Mouse (Mus musculus): ENCODE results near the gene Btbd3. TPM values are rescaled to one million over a fixed set of nuclear protein-coding genes. Genes with fewer than 3 reads are reported as not detected.

Btbd3 gene
- total RNA-seq, 4 experiments from 2014 or later = 171 to 180 (median 177) TPM

DNA sequence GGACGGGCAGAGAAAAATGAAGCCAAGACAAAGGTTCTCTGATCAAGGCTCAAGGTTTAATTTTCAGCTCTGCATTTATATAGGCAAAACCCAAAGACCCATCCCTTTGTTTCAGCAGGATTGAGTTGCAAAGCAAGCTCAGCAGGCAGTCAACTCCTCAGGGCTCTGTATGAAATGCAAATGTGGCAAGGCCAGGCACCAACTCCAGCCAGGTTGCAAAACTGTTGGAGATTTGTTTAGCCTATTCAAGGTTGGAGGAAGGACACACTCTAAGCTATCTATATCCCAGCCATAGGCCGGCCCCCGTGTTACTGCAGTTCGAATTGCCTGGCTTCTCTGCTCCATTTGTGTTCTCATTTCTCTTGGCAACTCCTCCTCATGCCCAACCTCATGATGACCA lies 259.2 kb downstream of the Btbd3 start:
- DNase-seq (ENCODE audit: low spot score in 2 of 2) = no peak

DNA sequence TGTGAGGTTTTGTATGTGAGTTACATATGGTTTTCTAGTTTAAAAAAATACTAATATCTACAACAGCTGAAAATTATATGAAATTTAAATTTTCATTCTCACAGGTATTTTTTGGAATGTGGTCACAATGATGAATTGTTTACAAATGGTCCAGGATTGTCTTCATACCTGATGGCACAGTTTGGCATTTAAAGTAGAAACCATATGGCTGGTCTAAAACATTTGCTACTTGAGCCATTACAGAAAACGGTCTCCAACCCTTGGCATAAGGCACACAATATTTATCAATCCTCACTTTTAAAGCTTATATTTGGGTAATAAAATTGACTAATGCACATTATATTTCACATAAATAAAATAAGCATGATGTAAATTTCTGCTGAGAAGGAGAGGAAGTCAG lies 272.1 kb downstream of the Btbd3 start:
- no peak for DNase-seq (ENCODE audit: low spot score in 2 of 2)

DNA sequence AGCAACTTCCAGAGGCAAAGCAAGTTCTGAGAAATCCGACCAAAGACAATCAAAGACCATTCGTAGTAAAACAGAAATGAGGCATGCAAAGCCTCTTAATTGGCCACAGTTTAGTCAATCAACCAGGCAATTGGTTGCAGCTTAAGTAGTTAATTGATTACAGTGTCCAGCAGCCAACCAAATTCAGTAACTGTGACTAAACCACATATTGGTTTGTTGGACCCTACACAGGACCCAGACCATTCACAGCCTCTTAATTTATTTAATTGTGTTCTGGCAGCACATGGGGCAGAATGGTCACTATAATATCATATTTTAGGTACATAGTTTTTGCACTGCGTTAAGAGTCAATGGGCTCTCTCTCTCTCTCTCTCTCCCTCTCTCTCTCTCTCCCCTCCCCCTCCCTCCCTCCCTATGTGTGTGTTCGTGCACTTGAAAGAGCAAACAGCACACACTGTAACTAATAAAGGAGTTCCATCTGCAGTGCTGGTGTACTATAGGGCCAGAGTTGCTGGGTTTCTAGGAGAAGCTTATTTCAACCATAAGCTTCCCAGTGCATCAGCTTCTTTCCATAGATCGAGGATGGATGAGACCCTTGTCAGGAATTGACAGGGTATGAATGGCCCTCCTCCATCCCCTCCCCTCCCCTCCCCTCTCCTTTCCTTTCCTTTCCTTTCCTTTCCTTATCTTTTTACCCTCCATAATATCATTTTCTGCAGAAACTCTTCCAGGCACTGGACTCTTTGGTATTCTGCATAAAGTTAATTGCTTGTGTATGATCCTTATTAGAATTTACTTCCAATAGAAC lies 275.0 kb downstream of the Btbd3 start:
- no peak for DNase-seq (ENCODE audit: low spot score in 2 of 2)

DNA sequence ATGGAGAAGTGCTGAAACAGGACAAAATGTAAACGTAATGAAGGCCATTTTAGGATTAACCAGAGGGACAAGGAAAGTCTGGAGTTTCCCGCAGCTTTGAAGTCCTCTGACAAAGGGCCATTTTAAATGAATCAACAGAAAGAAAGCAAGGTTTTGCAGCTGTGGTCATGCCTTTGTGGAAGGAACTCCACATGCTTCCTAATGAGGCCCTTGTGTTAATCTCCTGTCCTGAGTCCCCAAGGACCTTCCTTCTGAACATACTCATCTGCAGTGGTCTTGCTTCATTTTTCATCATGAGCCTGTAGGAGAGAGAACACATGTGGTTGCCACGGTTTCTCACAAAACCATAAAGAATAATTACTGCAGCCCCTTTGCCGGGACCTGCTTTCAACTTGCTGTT lies 275.6 kb downstream of the Btbd3 start:
- DNase-seq (ENCODE audit: low spot score in 2 of 2) = no peak

DNA sequence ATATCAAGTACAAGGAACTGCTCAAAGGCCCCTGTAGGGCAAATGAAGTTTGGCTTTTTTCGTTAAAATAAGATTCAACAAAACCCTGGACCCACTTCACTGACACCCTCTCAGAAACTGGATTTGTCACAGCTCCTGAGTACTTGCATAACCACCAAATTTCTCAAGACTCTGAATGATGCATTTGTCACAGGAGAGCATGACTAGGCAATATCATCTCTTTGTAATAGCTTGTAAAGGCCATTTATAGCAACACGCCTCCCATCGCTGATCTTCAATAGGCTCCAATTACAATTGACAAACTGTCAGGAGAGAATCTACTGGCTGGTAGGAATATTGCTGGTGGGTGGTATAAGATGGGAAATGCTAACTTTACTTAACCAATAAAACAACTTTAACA lies 283.3 kb downstream of the Btbd3 start:
- no peak for DNase-seq (ENCODE audit: low spot score in 2 of 2)

DNA sequence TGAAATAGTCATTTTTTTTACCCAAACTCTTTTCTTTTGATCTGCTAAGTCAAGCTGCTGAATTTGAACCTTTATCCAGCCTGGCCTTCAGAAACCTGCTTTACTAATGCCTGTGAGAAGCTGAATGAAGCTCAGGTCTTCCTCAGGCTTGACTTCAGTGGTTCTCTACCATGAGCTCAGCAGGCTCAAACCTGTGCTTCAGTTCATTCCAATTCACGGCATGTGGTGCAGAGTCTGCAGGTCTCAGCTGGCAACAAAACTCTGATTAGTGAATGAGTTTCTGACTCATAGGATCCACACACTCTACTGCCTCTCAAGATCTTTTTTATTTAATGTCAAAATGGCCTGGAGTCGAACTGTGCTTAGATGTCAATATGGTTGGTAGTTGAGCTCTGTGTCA lies 292.6 kb downstream of the Btbd3 start:
- no peak for DNase-seq (ENCODE audit: low spot score in 2 of 2)

DNA sequence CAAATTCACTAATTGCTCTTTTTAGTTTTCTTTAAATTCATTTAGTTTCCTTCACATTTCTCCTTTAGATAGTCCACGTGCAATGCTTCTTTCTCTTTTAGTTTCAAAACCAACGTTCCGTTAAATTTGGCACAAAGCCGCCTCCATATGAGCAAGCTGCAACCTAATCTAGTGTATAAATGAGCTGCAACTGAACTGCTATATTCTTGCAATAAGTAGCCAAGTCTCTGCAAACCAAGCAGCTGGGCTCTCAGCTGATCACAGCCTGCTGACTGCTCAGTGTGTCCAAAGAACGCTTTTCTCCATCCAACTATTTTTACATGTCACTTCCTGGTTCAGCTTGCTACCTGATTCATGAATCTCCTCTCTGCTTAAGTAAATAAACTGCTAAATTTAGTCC lies 295.2 kb downstream of the Btbd3 start:
- DNase-seq (ENCODE audit: low spot score in 2 of 2) = peak; percentile 56 to 57

DNA sequence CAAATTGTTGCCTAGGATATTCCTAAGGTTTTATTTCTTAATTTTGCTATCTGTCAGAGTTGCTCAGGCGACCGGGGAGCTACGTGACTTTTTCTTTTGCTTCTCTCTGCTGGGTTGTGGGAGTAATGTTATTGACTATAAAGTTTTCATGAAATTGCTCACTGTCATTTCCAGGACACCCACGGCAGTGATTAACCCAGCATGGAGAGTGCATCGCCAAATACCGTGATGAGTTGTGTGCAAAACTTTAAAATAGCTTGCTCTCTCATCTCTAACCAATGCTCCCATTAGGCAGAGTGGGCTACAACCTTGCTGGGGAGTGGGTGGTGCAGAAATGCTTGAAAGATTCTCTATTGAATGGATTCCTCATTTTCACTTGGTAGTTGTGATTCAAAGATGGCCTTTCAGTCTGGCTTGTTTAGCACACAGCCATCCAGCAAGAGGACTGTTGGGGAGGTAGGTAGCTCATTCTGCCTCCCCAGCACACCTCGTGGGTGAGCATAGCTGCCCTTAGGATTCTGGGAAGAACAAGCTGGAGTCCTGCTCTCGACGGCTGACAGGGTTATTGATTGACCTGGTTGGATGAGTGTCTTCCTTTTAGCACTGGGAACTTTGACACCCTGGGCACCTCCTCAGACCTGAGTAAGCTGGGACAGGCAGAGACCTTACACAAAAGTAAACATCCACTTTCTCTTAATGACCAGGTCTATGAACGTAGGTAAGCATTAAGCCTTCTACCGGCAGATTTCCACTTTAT lies 298.9 kb downstream of the Btbd3 start:
- peak; percentile 18 to 20 for DNase-seq (ENCODE audit: low spot score in 2 of 2)

DNA sequence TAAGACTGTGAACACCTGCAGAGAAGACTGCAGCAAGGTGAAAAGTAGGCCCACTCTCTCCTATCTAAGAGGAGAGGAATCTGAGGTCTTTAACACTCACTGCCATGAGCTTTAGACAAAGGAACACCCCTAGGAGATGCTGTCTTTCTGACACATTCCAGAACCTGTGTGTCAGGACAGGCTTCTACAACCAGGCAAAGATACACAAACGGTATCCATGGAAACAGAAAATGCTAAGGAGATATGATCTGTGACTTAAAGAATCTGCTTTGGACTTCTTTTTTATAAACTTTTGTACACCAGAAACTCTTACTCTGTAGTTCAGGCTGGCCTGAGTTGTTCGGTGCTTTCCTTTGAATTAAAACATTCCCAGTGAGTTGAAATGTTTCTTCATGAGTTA lies 329.6 kb downstream of the Btbd3 start:
- no peak for DNase-seq (ENCODE audit: low spot score in 2 of 2)

DNA sequence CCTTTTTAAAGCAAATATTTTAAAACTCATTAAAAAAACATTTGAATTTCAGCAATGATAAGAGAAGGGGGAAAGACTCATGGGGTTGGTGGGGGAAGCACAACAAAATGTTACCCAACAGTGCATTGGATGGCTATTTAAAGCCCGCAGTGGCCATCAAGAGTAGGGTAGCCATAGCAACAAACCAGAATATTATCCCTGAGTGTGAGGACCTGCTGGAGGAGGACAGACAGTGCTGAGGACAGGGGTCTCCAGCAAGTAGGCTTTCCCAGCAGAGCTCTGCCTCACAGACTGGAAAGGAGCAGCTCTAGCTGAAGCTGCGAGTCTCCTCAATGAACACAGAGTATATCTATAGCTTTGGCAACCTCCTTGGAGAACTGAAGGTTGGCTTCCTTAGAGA lies 331.0 kb downstream of the Btbd3 start:
- DNase-seq (ENCODE audit: low spot score in 2 of 2) = peak in 1 of 2 experiments; percentile 10

DNA sequence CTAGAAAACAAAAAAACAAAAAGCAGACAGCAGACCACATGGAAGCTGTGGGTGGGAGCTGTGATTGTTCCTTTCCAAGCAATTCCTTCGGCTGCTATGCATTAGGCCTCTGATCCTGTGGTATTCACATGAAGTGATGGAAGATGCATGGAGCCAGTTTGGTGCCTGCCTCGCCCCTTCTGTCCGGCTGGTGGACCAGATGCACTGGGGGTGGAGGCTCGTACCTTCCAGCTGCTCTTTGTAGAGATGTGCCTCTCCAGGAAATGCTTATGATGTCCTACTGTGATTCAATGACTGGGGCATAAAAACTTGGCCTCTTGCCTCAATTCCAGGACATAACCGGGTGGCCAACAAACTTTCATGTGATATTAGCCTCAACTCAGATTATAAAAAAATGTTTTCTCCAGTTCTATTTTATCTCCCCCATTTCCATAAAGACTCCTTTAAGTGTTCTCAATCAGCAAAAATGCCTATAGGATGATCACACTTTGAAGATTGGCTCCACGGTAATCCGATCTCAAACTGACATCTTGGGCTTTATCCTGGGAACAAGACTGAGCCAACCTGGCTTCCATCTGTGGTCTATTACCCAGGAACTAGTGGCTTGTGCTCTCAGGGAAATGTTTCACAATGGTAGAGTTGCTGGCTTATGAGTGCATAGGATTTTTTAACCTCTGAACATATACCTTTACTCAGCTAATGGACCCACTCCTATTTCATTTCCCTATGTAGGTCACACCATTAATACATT lies 331.6 kb downstream of the Btbd3 start:
- peak; percentile 52 to 63 for DNase-seq (ENCODE audit: low spot score in 2 of 2)

DNA sequence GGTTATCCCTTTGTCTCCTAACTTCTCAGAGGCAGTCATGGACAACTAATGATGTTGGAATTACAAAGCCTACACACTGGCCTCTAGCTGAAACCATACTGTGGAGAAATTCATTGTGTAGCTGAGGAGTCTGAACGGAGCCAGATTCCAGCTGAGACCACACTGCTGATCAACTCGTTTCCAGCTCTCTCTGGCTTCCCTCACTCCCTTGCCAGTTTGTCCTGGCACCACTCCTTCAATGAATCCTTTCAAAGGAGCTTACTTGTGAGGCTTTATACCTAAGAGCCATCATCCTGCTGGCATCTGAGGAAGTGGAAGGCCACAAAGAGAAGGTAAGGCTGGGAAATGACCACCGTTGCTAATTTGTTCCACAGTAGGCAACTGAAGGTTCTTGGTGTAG lies 332.7 kb downstream of the Btbd3 start:
- DNase-seq (ENCODE audit: low spot score in 2 of 2) = no peak

DNA sequence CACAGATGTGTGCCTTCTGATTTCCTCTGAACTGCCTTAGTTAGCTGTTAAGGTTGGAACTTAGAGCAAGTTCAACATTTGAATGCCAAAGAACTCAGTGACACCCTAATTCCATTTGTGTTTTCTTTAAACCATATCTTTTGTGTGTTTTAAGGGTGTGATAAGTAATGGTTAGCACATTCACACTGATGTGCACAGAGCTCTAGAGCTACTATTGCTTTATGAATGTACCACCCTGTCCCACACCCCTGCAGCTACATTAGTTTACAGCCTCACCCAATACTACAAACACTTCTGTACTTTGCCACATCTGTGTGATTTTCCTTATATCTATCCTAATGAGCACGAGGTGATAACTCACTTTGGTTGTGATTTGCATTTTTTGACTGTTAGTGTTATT lies 333.9 kb downstream of the Btbd3 start:
- no peak for DNase-seq (ENCODE audit: low spot score in 2 of 2)

DNA sequence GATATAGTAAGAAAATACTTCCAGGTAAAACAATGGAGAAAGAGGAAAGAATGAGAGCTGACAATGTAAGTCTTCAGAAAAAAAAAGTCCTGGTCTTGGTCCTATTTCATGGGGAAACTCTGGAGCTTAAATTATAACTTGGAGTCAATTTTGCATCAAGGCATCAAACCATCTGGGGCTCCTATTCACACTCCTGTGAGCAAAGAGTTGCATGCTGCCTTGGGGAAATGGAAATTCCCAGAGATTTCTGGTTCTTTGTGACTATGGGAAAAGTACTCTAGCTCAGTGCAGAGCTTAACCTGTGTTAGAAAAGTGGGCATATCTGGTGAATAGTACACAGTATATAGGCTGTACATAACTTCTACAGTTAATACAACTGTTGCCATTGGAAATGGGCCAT lies 356.0 kb downstream of the Btbd3 start:
- no peak for DNase-seq (ENCODE audit: low spot score in 2 of 2)

DNA sequence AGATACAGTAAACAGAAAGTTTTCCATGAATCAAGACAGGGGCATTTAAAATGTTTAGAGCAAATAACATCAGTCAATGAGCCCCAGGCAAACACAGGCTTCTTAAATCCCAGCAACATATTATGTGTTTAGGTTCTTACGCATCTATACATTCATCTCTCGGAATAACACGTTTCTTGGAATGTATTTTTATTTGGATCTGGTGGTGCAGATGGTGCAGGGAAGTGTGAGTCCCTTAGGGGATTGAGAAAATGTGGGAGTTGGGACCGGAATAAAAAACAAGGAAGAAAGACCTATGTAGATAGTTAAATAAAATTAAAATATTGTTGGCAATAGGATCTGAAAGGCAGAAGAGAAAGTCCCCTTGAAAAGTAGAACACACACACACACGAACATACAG lies 361.1 kb downstream of the Btbd3 start:
- DNase-seq (ENCODE audit: low spot score in 2 of 2) = no peak

Data from layer of hippocampus, adult 8-10 months (tissue).